Mouse (Mus musculus): Measurements from ENCODE around the gene Tmprss11a. TPM values are rescaled to one million over a fixed set of nuclear protein-coding genes. Genes with fewer than 3 reads are reported as not detected.

Gene Tmprss11a
- total and polyA plus RNA-seq, 2 experiments from 2014 or later: 0.11 TPM; not detected in 1

DNA sequence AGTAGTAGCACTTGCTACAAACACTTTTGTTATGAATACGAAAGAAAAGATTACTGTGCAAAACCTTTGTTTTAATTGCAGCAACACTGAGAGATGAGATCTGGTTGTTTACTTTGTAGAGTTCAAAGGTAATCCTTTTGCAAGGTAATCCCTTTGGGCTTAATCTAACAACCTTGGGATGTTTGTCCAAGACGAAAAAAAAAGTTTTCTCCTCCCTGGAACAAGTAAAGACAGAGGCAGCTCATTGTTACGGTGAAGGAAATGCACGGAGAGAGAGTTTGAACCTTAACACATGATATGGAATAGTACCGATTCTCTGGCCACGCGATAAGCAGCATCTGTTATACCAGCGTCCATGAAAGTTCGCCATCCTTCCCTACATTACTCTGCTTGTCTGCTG, 5.1 kb upstream of the Tmprss11a start:
- Histone ChIP-seq H3K27ac (ENCODE audit: low read depth) (no peak overlapping the region), H3K4me1 (ENCODE audit: control insufficient read depth, insufficient read depth) (no peaks in the 10 kb centered on the region), H3K4me2 (ENCODE audit: low read depth, low read length) (no peak overlapping the region), H3K27me3 (ENCODE audit: control insufficient read depth, insufficient read depth, low read length) (no peaks in the 10 kb centered on the region), H3K4me3 (ENCODE audit: low read depth, low read length) (no peak overlapping the region), H3K36me3 (replicated peaks; ENCODE audit: control insufficient read depth, insufficient read depth, low read length) (no peaks in the 10 kb centered on the region), H3K9me3 (replicated peaks; ENCODE audit: control insufficient read depth, low read length) (no peaks in the 10 kb centered on the region), H3K9ac (replicated peaks; ENCODE audit: low read depth, low read length) (no peak overlapping the region)
- WGBS: 77% methylated on average over 9 of the region's 9 CpGs
- no peak for DNase-seq (ENCODE audit: low spot score)
- TF ChIP-seq CTCF (IDR thresholded peaks at IDR 0.05; ENCODE audit: low read depth): no peak
- TF ChIP-seq EP300 (IDR thresholded peaks at IDR 0.05; ENCODE audit: low read depth): no peak
- ATAC-seq (ENCODE audit: insufficient read depth, low read depth): no peak

DNA sequence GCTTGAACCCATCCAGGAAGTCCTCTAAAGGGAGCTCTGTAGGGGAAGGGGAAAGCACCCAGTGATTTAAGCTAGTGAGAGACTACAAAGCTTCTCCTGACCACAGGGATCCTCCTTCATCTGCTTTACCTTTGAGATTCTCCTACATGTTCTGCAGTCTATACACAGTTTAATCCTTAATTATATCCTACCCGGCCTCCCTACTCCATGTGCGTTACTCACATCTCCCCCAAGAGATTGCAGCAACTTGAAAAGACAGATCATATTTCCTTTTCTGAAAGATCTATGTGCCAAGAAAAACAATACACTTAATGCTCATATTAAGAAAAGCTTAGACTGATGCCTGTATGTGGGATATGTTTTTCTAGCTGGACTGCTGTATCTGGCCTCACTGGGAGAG, 29.5 kb downstream of the Tmprss11a start:
- Histone ChIP-seq H3K4me3 (ENCODE audit: low read depth, low read length) (no peak overlapping the region), H3K27me3 (ENCODE audit: control insufficient read depth, insufficient read depth, low read length) (no peaks in the 10 kb centered on the region), H3K4me2 (ENCODE audit: low read depth, low read length) (no peak overlapping the region), H3K36me3 (replicated peaks; ENCODE audit: control insufficient read depth, insufficient read depth, low read length) (no peaks in the 10 kb centered on the region), H3K9me3 (replicated peaks; ENCODE audit: control insufficient read depth, low read length) (no peaks in the 10 kb centered on the region), H3K27ac (ENCODE audit: low read depth) (no peak overlapping the region), H3K9ac (replicated peaks; ENCODE audit: low read depth, low read length) (no peak overlapping the region), H3K4me1 (ENCODE audit: control insufficient read depth, insufficient read depth) (no peaks in the 10 kb centered on the region)
- DNase-seq (ENCODE audit: low spot score): no peak
- WGBS: 63% methylated on average over 2 of the region's 2 CpGs
- ATAC-seq (ENCODE audit: insufficient read depth, low read depth): no peak
- no peak for TF ChIP-seq CTCF (IDR thresholded peaks at IDR 0.05; ENCODE audit: low read depth)
- TF ChIP-seq EP300 (IDR thresholded peaks at IDR 0.05; ENCODE audit: low read depth): no peak

DNA sequence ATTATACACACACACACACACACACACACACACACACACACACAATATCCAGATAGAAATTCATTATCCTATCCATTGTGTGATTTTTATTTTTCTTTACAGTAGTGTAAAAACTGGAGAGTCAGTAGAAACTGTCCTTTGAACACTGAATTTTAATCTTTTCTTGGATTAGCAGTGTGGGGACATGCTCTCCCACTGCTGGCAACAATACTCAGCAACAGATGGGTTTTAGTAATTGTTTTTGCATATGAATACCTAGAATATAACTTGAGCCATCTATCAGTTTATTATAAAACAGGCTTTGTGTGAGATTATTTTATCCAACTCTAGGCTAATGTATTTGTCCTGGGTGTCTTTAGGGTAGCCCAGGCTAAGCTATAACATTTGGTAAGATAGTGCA, 30.2 kb downstream of the Tmprss11a start:
- Histone ChIP-seq H3K27ac (ENCODE audit: low read depth) (no peak overlapping the region), H3K4me3 (ENCODE audit: low read depth, low read length) (no peak overlapping the region), H3K36me3 (replicated peaks; ENCODE audit: control insufficient read depth, insufficient read depth, low read length) (no peaks in the 10 kb centered on the region), H3K9ac (replicated peaks; ENCODE audit: low read depth, low read length) (no peak overlapping the region), H3K27me3 (ENCODE audit: control insufficient read depth, insufficient read depth, low read length) (no peaks in the 10 kb centered on the region), H3K4me2 (ENCODE audit: low read depth, low read length) (no peak overlapping the region), H3K4me1 (ENCODE audit: control insufficient read depth, insufficient read depth) (no peaks in the 10 kb centered on the region), H3K9me3 (replicated peaks; ENCODE audit: control insufficient read depth, low read length) (no peaks in the 10 kb centered on the region)
- DNase-seq (ENCODE audit: low spot score) (no peak), ATAC-seq (ENCODE audit: insufficient read depth, low read depth) (no peak)
- no peak for TF ChIP-seq CTCF (IDR thresholded peaks at IDR 0.05; ENCODE audit: low read depth)
- TF ChIP-seq EP300 (IDR thresholded peaks at IDR 0.05; ENCODE audit: low read depth): no peak

DNA sequence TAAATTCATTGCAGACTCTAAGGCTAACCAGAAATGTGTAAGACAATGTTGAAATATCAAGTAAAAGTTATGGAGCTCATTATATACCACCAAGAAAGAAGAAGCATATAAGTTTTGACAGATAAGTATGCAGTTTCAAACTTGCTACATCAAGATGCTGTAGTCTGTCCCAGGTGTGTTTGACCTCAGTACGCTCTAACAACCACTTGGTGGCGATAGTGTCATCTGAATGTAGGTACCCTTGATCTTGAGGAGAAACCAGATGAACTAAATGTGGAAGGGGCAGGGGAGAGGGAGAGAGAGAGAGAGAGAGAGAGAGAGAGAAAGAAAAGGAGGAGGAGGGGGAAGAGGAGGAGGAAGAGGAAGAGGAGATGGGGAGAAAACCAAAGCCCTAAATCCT, 36.1 kb downstream of the Tmprss11a start:
- H3K4me1 ChIP-seq (ENCODE audit: control insufficient read depth, insufficient read depth): no peaks in the 10 kb centered on the region
- ATAC-seq (ENCODE audit: insufficient read depth, low read depth) (no peak), DNase-seq (ENCODE audit: low spot score) (peak; percentile 24)
- 1% methylated on average over 2 of the region's 2 CpGs for WGBS
- no peak overlapping the region for H3K4me2 ChIP-seq (ENCODE audit: low read depth, low read length)
- H3K36me3 ChIP-seq (replicated peaks; ENCODE audit: control insufficient read depth, insufficient read depth, low read length): no peaks in the 10 kb centered on the region
- no peaks in the 10 kb centered on the region for H3K9me3 ChIP-seq (replicated peaks; ENCODE audit: control insufficient read depth, low read length)
- H3K27me3 ChIP-seq (ENCODE audit: control insufficient read depth, insufficient read depth, low read length): no peaks in the 10 kb centered on the region
- peak; percentile 58 for TF ChIP-seq CTCF (IDR thresholded peaks at IDR 0.05; ENCODE audit: low read depth)
- TF ChIP-seq EP300 (IDR thresholded peaks at IDR 0.05; ENCODE audit: low read depth): no peak
- no peak overlapping the region for H3K27ac ChIP-seq (ENCODE audit: low read depth)
- no peak overlapping the region for H3K9ac ChIP-seq (replicated peaks; ENCODE audit: low read depth, low read length)
- H3K4me3 ChIP-seq (ENCODE audit: low read depth, low read length): no peak overlapping the region

DNA sequence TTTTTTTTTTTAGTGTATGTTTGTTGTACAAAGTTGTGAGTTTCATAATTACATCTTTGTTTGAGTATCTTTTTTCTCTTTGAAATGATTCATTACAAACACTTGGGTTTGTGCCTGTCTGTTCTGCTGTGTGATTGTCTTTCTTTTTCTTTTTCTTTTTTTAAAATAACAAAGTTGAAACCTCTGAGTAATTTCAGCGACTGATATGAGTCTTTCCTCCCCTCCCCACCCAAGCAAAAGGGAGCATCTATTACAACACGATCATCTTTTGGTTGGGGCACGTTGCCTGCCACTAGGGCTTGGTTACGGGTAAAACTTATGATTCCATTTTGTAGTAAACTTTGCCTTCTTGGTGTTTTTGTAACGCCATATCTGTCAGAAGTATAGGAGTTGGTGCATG, 37.7 kb downstream of the Tmprss11a start:
- DNase-seq (ENCODE audit: low spot score): no peak
- no peak for ATAC-seq (ENCODE audit: insufficient read depth, low read depth)
- Histone ChIP-seq H3K9ac (replicated peaks; ENCODE audit: low read depth, low read length) (no peak overlapping the region), H3K36me3 (replicated peaks; ENCODE audit: control insufficient read depth, insufficient read depth, low read length) (no peaks in the 10 kb centered on the region), H3K4me1 (ENCODE audit: control insufficient read depth, insufficient read depth) (no peaks in the 10 kb centered on the region), H3K27me3 (ENCODE audit: control insufficient read depth, insufficient read depth, low read length) (no peaks in the 10 kb centered on the region), H3K27ac (ENCODE audit: low read depth) (no peak overlapping the region), H3K4me2 (ENCODE audit: low read depth, low read length) (no peak overlapping the region), H3K9me3 (replicated peaks; ENCODE audit: control insufficient read depth, low read length) (no peaks in the 10 kb centered on the region), H3K4me3 (ENCODE audit: low read depth, low read length) (no peak overlapping the region)
- TF ChIP-seq EP300 (IDR thresholded peaks at IDR 0.05; ENCODE audit: low read depth): no peak
- 60% methylated on average over 5 of the region's 5 CpGs for WGBS

DNA sequence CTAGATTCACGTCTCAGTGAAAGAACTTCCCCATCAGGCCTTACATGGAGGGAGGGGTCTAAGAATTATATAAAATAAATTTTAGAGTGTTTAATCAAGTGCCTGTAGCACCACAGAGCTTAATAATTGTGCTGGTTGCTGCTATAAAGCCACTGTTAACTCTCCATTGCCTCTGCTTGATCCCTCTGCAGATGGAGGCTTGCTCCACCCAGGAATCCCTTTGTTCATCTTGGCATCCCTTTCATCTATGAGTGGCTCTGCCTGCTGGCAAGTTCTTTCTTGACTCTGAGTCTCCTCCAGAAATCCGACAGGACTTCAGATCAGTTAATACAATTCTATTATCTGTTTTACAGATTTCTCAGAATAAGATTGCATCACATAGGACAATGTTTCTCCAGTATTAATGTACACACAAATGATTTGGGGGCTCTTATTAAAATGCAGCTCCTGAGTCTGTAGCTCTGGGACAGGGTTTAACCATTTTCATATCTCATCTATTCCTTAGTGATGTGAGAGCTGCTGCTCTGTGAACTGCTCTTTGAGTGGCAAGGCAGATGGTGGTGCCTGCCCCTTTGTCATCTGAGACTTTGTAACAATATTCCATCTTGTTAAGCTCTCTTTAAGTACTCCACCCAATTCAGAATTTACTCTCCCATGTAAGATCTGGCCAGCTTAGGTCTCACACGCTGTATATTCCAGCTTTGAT, 47.3 kb downstream of the Tmprss11a start:
- no peaks in the 10 kb centered on the region for H3K4me1 ChIP-seq (ENCODE audit: control insufficient read depth, insufficient read depth)
- H3K4me2 ChIP-seq (ENCODE audit: low read depth, low read length): no peak overlapping the region
- H3K27ac ChIP-seq (ENCODE audit: low read depth): no peak overlapping the region
- no peaks in the 10 kb centered on the region for H3K9me3 ChIP-seq (replicated peaks; ENCODE audit: control insufficient read depth, low read length)
- WGBS: 53% methylated on average over 3 of the region's 3 CpGs
- DNase-seq (ENCODE audit: low spot score): no peak
- H3K4me3 ChIP-seq (ENCODE audit: low read depth, low read length): no peak overlapping the region
- H3K36me3 ChIP-seq (replicated peaks; ENCODE audit: control insufficient read depth, insufficient read depth, low read length): no peaks in the 10 kb centered on the region
- ATAC-seq (ENCODE audit: insufficient read depth, low read depth): no peak
- no peak overlapping the region for H3K9ac ChIP-seq (replicated peaks; ENCODE audit: low read depth, low read length)
- no peak for TF ChIP-seq EP300 (IDR thresholded peaks at IDR 0.05; ENCODE audit: low read depth)
- no peak for TF ChIP-seq CTCF (IDR thresholded peaks at IDR 0.05; ENCODE audit: low read depth)
- H3K27me3 ChIP-seq (ENCODE audit: control insufficient read depth, insufficient read depth, low read length): no peaks in the 10 kb centered on the region

Measured in heart, postnatal 0 days (tissue).